Mouse (Mus musculus) stomach, embryonic 14.5 days (tissue): ENCODE data around the gene Msln. TPM values are rescaled to one million over a fixed set of nuclear protein-coding genes. Genes with fewer than 3 reads are reported as not detected.

Experiments
- ATAC-seq: fragments of 200-750 bp; cut with Nextera tagmentation; 2 replicates; pipeline ENCODE4 v1.8.0; 2017; ENCODE audit warnings: low read depth, moderate TSS enrichment; ENCODE audit not compliant: insufficient number of reproducible peaks, insufficient read depth, low FRiP score
- H3K27ac ChIP-seq: fragments of 300-500 bp; sonication (generic); 2 replicates; pipeline ENCODE4 v1.5.1; 2014; ENCODE audit warnings: mild to moderate bottlenecking, low read length, moderate library complexity, mixed read lengths
- H3K27me3 ChIP-seq: fragments of 300-500 bp; sonication (generic); 2 replicates; pipeline ENCODE4 v1.6.1; 2014; ENCODE audit warnings: low read length, control low read depth, mixed read lengths; ENCODE audit not compliant: control insufficient read depth, insufficient read depth
- H3K36me3 ChIP-seq: fragments of 300-500 bp; sonication (generic); 2 replicates; pipeline ENCODE4 v1.6.1; 2014; ENCODE audit warnings: mild to moderate bottlenecking, control low read depth, low read length, moderate library complexity, mixed read lengths; ENCODE audit not compliant: control insufficient read depth, insufficient read depth
- H3K4me1 ChIP-seq: fragments of 300-500 bp; sonication (generic); 2 replicates; pipeline ENCODE4 v1.6.1; 2014; ENCODE audit warnings: low read length, control low read depth, mixed read lengths; ENCODE audit not compliant: control insufficient read depth, insufficient read depth
- H3K4me2 ChIP-seq: fragments of 300-500 bp; sonication (generic); replicated peaks from 2 replicates; pipeline ENCODE4 v1.6.1; 2014; ENCODE audit warnings: low read depth, low read length, control low read depth
- H3K4me3 ChIP-seq: fragments of 300-500 bp; sonication (generic); 2 replicates; pipeline ENCODE4 v1.5.1; 2014; ENCODE audit warnings: low read depth, low read length, control low read depth
- H3K9ac ChIP-seq: fragments of 300-500 bp; sonication (generic); replicated peaks from 2 replicates; pipeline ENCODE4 v1.6.1; 2014; ENCODE audit warnings: low read depth, mild to moderate bottlenecking, control low read depth, low read length, moderate library complexity, mixed read lengths
- H3K9me3 ChIP-seq: fragments of 300-500 bp; sonication (generic); 2 replicates; pipeline ENCODE4 v1.6.1; 2016; ENCODE audit warnings: low read depth, low read length, control low read depth; ENCODE audit not compliant: control insufficient read depth
- WGBS: fragments of 180-500 bp; shearing (Covaris S2); extraction: QIAGEN DNeasy Blood & Tissue Kit; methylation state at CpG from one replicate; pipeline ENCODE4 v1.1.7; 2014; 5-methylcytosine and 5-hydroxymethylcytosine counted together
- microRNA-seq: library from miRNA; unstranded; fragments of <30 nt; microRNA quantifications from one replicate; pipeline ENCODE4, GENCODE M21; 2016
- polyA plus RNA-seq: library from polyadenylated mRNA; unstranded; fragments of >200 nt; fragmentation: Nextera tagmentation; extraction: Ambion mirVana; gene quantifications from 2 replicates; pipeline ENCODE4 v1.2.1, GENCODE M21; 2014

Gene Msln
- polyA plus RNA-seq, 1 experiment from 2014 or later, result 29.5 TPM

- Histone ChIP-seq H3K9ac (no peak overlapping the region), H3K4me3 (no peak overlapping the region), H3K36me3 (no peaks in the 10 kb centered on the region), H3K27me3 (no peaks in the 10 kb centered on the region), H3K27ac (no peak overlapping the region), H3K4me1 (no peaks in the 10 kb centered on the region), H3K9me3 (no peaks in the 10 kb centered on the region), H3K4me2 (no peak overlapping the region)
- WGBS, result 72% methylated on average over 4 of the region's 4 CpGs
- ATAC-seq, result no peak
These were observed 43.0 kb downstream of the Msln start for GRCm38 (mm10) chr17:25711136-25711535.

GRCm38 (mm10) chr17:25709994-25710393 is 44.2 kb downstream of the Msln start:
- ATAC-seq, result no peak

DNA sequence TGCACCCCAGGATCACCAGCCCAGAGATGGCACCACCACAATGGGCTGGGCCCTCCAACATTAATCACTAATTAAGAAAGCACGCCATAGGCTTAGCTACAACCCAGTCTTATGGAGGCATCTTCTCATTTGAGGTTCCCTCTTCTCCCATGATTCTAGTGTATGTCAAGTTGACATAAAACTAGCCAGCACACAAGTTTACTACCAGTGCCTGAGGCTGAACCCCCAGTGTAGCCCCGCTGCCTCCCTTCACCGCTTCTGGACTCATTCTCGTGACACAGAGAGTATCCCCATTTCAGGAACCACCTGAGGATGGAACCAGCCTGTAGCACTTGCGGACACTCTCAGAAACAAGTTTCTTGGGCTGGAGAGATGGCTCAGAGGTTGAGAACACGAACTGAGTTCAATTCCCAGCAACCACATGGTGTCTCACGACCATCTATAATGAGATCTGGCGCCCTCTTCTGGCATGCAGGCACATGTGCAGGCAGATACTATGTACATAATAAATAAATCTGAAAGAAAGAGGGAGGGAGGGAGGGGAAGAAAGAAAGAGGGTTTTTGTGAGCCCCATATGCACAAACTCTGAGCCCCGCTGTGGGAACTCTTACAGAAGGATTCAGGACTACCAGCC is 53.2 kb downstream of the Msln start:
- no peaks in the 10 kb centered on the region for H3K27me3 ChIP-seq
- no peak overlapping the region for H3K9ac ChIP-seq
- H3K9me3 ChIP-seq, result no peaks in the 10 kb centered on the region
- H3K4me2 ChIP-seq, result no peak overlapping the region
- H3K27ac ChIP-seq, result no peak overlapping the region
- no peaks in the 10 kb centered on the region for H3K4me1 ChIP-seq
- 58% methylated on average over 9 of the region's 9 CpGs for WGBS
- no peak for ATAC-seq
- H3K4me3 ChIP-seq, result no peak overlapping the region
- H3K36me3 ChIP-seq, result no peaks in the 10 kb centered on the region

More at GRCm38 (mm10) chr17:25709994-25710393, 44.2 kb downstream of the Msln start:
- Histone ChIP-seq H3K4me1 (no peaks in the 10 kb centered on the region), H3K9me3 (no peaks in the 10 kb centered on the region), H3K27me3 (no peaks in the 10 kb centered on the region), H3K9ac (no peak overlapping the region), H3K36me3 (no peaks in the 10 kb centered on the region), H3K27ac (no peak overlapping the region), H3K4me2 (no peak overlapping the region), H3K4me3 (no peak overlapping the region)
- WGBS, result 92% methylated on average over 2 of the region's 2 CpGs

Small RNA genes within 50 kb of the gene (microRNA-seq; reads per million reads assigned to microRNA genes)
- gene Gm25083 (not detected), gene Mir6966 (not detected)

Other genes starting within 250 kb of the Msln start
- 7.1 and 8.0 TPM in 2 replicates for gene Sox8, start 183.7 kb downstream of the Msln start, polyA plus RNA-seq
- gene Lmf1, start 175.3 kb downstream of the Msln start, polyA plus RNA-seq, result 29.0 and 30.1 TPM in 2 replicates
- gene Gng13, start 37.2 kb downstream of the Msln start, polyA plus RNA-seq, result 1.7 and 3.7 TPM in 2 replicates
- gene Chtf18, start 27.0 kb downstream of the Msln start, polyA plus RNA-seq, result 17.3 and 18.6 TPM in 2 replicates
- 22.1 and 25.0 TPM in 2 replicates for gene Rpusd1, start 26.7 kb downstream of the Msln start, polyA plus RNA-seq
- gene Mslnl, start 18.3 kb downstream of the Msln start, polyA plus RNA-seq, result not detected in 2 replicates
- gene Narfl, start 19.4 kb upstream of the Msln start, polyA plus RNA-seq, result 26.0 and 29.0 TPM in 2 replicates
- 76.8 and 76.9 TPM in 2 replicates for gene Haghl, start 31.3 kb upstream of the Msln start, polyA plus RNA-seq
- gene Ccdc78, start 32.2 kb upstream of the Msln start, polyA plus RNA-seq, result 0.30 TPM in 1 of 2 replicates, not detected in the other
- gene Fam173a, start 38.5 kb upstream of the Msln start, polyA plus RNA-seq, result 109 and 110 TPM in 2 replicates
- not detected in 2 replicates for gene AC134908.4, start 41.3 kb upstream of the Msln start, polyA plus RNA-seq
- gene Metrn, start 42.8 kb upstream of the Msln start, polyA plus RNA-seq, result 6.9 and 8.7 TPM in 2 replicates
- gene Fbxl16, start 54.7 kb upstream of the Msln start, polyA plus RNA-seq, result 4.5 and 4.6 TPM in 2 replicates
- gene Wdr24, start 69.2 kb upstream of the Msln start, polyA plus RNA-seq, result 25.3 and 28.3 TPM in 2 replicates
- 41.9 and 44.4 TPM in 2 replicates for gene Jmjd8, start 74.5 kb upstream of the Msln start, polyA plus RNA-seq
- 321 and 347 TPM in 2 replicates for gene Stub1, start 79.0 kb upstream of the Msln start, polyA plus RNA-seq
- 2.7 and 3.2 TPM in 2 replicates for gene Rhbdl1, start 82.9 kb upstream of the Msln start, polyA plus RNA-seq
- 1.4 and 2.1 TPM in 2 replicates for gene Gm20683, start 87.4 kb upstream of the Msln start, polyA plus RNA-seq
- gene Rhot2, start 90.5 kb upstream of the Msln start, polyA plus RNA-seq, result 11.2 and 13.6 TPM in 2 replicates
- 20.1 and 22.5 TPM in 2 replicates for gene Wdr90, start 107.1 kb upstream of the Msln start, polyA plus RNA-seq
- gene Mcrip2, start 114.4 kb upstream of the Msln start, polyA plus RNA-seq, result 23.2 and 23.3 TPM in 2 replicates
- gene Mettl26, start 120.7 kb upstream of the Msln start, polyA plus RNA-seq, result 66.9 and 67.5 TPM in 2 replicates
- gene Wfikkn1, start 126.5 kb upstream of the Msln start, polyA plus RNA-seq, result 0.52 and 0.65 TPM in 2 replicates
- 17.0 and 17.2 TPM in 2 replicates for gene Rab40c, start 165.3 kb upstream of the Msln start, polyA plus RNA-seq
- 59.4 and 59.7 TPM in 2 replicates for gene Pigq, start 190.6 kb upstream of the Msln start, polyA plus RNA-seq
- 0.72 TPM in 1 of 2 replicates, not detected in the other for gene Nhlrc4, start 190.6 kb upstream of the Msln start, polyA plus RNA-seq
- gene A930017K11Rik, start 198.2 kb upstream of the Msln start, polyA plus RNA-seq, result 0.32 and 0.41 TPM in 2 replicates
- 23.9 and 27.1 TPM in 2 replicates for gene Capn15, start 231.4 kb upstream of the Msln start, polyA plus RNA-seq